Mouse (Mus musculus): ENCODE results near the gene Acap2. TPM values are rescaled to one million over a fixed set of nuclear protein-coding genes. Genes with fewer than 3 reads are reported as not detected.

Gene Acap2
- total and polyA plus RNA-seq, 3 experiments: 17.2 to 19.1 TPM; not detected in 1

GRCm38 (mm10) chr16:31167017-31167887, 33.8 kb downstream of the Acap2 start:
- H3K4me3 ChIP-seq (ENCODE audit: control insufficient read depth in 1 of 2, insufficient read depth in 1 of 2, low read depth in 2 of 2, low read length in 2 of 2): no peak overlapping the region
- no peak overlapping the region for H3K9ac ChIP-seq (ENCODE audit: control insufficient read depth, low read depth, low read length, poor library complexity, severe bottlenecking)
- DNase-seq (ENCODE audit: low read depth, low spot score): no peak
- no peak for TF ChIP-seq TCF12 (IDR thresholded peaks at IDR 0.05; ENCODE audit: low read depth, low read length)
- no peak for TF ChIP-seq MEF2A (IDR thresholded peaks at IDR 0.05; ENCODE audit: extremely low read depth, insufficient replicate concordance, low read depth, low read length, poor library complexity, severe bottlenecking)
- no peak for TF ChIP-seq RCOR1 (IDR thresholded peaks at IDR 0.05; ENCODE audit: low read depth, low read length)
- no peak for TF ChIP-seq USF1 (IDR thresholded peaks at IDR 0.05; ENCODE audit: low read depth, low read length)
- TF ChIP-seq GATA1 (IDR thresholded peaks at IDR 0.05; ENCODE audit: low read depth, low read length): peak; percentile 38; the same call in 1 of the 2 replicates
- TF ChIP-seq MXI1 (IDR thresholded peaks at IDR 0.05; ENCODE audit: low read depth, low read length): no peak
- TF ChIP-seq ZNF384 (IDR thresholded peaks at IDR 0.05; ENCODE audit: low read depth, low read length): no peak
- TF ChIP-seq POLR2AphosphoS5 (IDR thresholded peaks at IDR 0.05; ENCODE audit: borderline replicate concordance, low read depth, low read length): no peak
- peaks cover 7 to 15% of the 10 kb centered on the region in 2 experiments; a peak in 3 of 4 replicates for H3K4me1 ChIP-seq (ENCODE audit: control insufficient read depth in 1 of 2, insufficient read depth in 2 of 2, low read length in 2 of 2)
- no peaks in the 10 kb centered on the region for H3K9me3 ChIP-seq (replicated peaks; ENCODE audit: insufficient read depth, low read length)
- peaks cover 21% of the 10 kb centered on the region for H3K79me2 ChIP-seq (ENCODE audit: control insufficient read depth, insufficient read depth, low read length, poor library complexity)
- H3K36me3 ChIP-seq (ENCODE audit: control insufficient read depth in 1 of 2, insufficient read depth in 2 of 2, low read length in 2 of 2): peaks cover 0 to 12% of the 10 kb centered on the region in 2 experiments; a peak in 2 of 4 replicates
- H3K27ac ChIP-seq (ENCODE audit: control insufficient read depth, low read depth, low read length): no peak overlapping the region
- no peaks in the 10 kb centered on the region for H3K27me3 ChIP-seq (ENCODE audit: control insufficient read depth in 1 of 2, insufficient read depth in 2 of 2, low read length in 2 of 2)

GRCm38 (mm10) chr16:31165907-31166306, 35.1 kb downstream of the Acap2 start:
- Histone ChIP-seq H3K4me1 (ENCODE audit: control insufficient read depth in 1 of 2, insufficient read depth in 2 of 2, low read length in 2 of 2) (peaks cover 7 to 15% of the 10 kb centered on the region in 2 experiments; a peak in 3 of 4 replicates), H3K9ac (ENCODE audit: control insufficient read depth, low read depth, low read length, poor library complexity, severe bottlenecking) (no peak overlapping the region), H3K9me3 (replicated peaks; ENCODE audit: insufficient read depth, low read length) (no peaks in the 10 kb centered on the region), H3K27ac (ENCODE audit: control insufficient read depth, low read depth, low read length) (no peak overlapping the region), H3K79me2 (ENCODE audit: control insufficient read depth, insufficient read depth, low read length, poor library complexity) (peaks cover 19% of the 10 kb centered on the region), H3K36me3 (ENCODE audit: control insufficient read depth in 1 of 2, insufficient read depth in 2 of 2, low read length in 2 of 2) (peaks cover 0 to 12% of the 10 kb centered on the region in 2 experiments; a peak in 2 of 4 replicates), H3K4me3 (ENCODE audit: control insufficient read depth in 1 of 2, insufficient read depth in 1 of 2, low read depth in 2 of 2, low read length in 2 of 2) (no peak overlapping the region), H3K27me3 (ENCODE audit: control insufficient read depth in 1 of 2, insufficient read depth in 2 of 2, low read length in 2 of 2) (no peaks in the 10 kb centered on the region)
- no peak for TF ChIP-seq CHD1 (IDR thresholded peaks at IDR 0.05; ENCODE audit: low read depth, low read length)
- TF ChIP-seq RAD21 (IDR thresholded peaks at IDR 0.05; ENCODE audit: low read depth, low read length): no peak
- no peak for TF ChIP-seq EP300 (IDR thresholded peaks at IDR 0.05; ENCODE audit: low read depth in 1 of 2, low read length in 2 of 2)
- TF ChIP-seq BHLHE40 (IDR thresholded peaks at IDR 0.05; ENCODE audit: borderline replicate concordance, low read depth, low read length): no peak
- no peak for TF ChIP-seq ZC3H11A (IDR thresholded peaks at IDR 0.05; ENCODE audit: low read depth, low read length)
- no peak for TF ChIP-seq MAZ (IDR thresholded peaks at IDR 0.05; ENCODE audit: low read depth, low read length)
- no peak for TF ChIP-seq USF2 (IDR thresholded peaks at IDR 0.05; ENCODE audit: borderline replicate concordance in 1 of 2, insufficient read depth in 1 of 2, low read depth in 1 of 2, low read length in 2 of 2)
- TF ChIP-seq POLR2AphosphoS5 (IDR thresholded peaks at IDR 0.05; ENCODE audit: borderline replicate concordance, low read depth, low read length): no peak
- no peak for DNase-seq (ENCODE audit: low read depth, low spot score)
